Mouse (Mus musculus): ENCODE measurements around the gene Klc1. TPM values are rescaled to one million over a fixed set of nuclear protein-coding genes. Genes with fewer than 3 reads are reported as not detected.

Gene Klc1
- polyA plus RNA-seq, 1 experiment from 2014 or later, result 114 TPM

GRCm38 (mm10) chr12:111855448-111855847 is 96.8 kb downstream of the Klc1 start:
- Histone ChIP-seq H3K36me3 (peaks cover 3% of the 10 kb centered on the region; the same call in 1 of the 2 replicates), H3K9me3 (no peaks in the 10 kb centered on the region), H3K4me3 (replicated peaks) (no peak overlapping the region), H3K9ac (replicated peaks) (no peak overlapping the region), H3K4me2 (no peak overlapping the region), H3K4me1 (replicated peaks) (peaks cover 5% of the 10 kb centered on the region; the same call in 1 of the 2 replicates), H3K27ac (no peak overlapping the region), H3K27me3 (no peaks in the 10 kb centered on the region)
- ATAC-seq (ENCODE audit: insufficient number of reproducible peaks, insufficient read depth, low FRiP score, low TSS enrichment, low read depth), result no peak
- 97% methylated on average over 2 of the region's 2 CpGs for WGBS

Other genes starting within 250 kb of the Klc1 start
- 663 and 718 TPM in 2 replicates for gene Eif5, start 220.8 kb upstream of the Klc1 start, polyA plus RNA-seq (2016; fragmentation: Nextera tagmentation; extraction: Ambion mirVana)
- gene Mark3, start 184.3 kb upstream of the Klc1 start, polyA plus RNA-seq (2016; fragmentation: Nextera tagmentation; extraction: Ambion mirVana), result 65.5 and 70.9 TPM in 2 replicates
- 102 and 112 TPM in 2 replicates for gene Ckb, start 86.5 kb upstream of the Klc1 start, polyA plus RNA-seq (2016; fragmentation: Nextera tagmentation; extraction: Ambion mirVana)
- gene Trmt61a, start 80.7 kb upstream of the Klc1 start, polyA plus RNA-seq (2016; fragmentation: Nextera tagmentation; extraction: Ambion mirVana), result 10.4 and 11.4 TPM in 2 replicates
- 60.5 and 60.9 TPM in 2 replicates for gene Bag5, start 45.6 kb upstream of the Klc1 start, polyA plus RNA-seq (2016; fragmentation: Nextera tagmentation; extraction: Ambion mirVana)
- 59.3 and 63.8 TPM in 2 replicates for gene Apopt1, start 45.6 kb upstream of the Klc1 start, polyA plus RNA-seq (2016; fragmentation: Nextera tagmentation; extraction: Ambion mirVana)
- 8.0 and 10.2 TPM in 2 replicates for gene Xrcc3, start 55.0 kb downstream of the Klc1 start, polyA plus RNA-seq (2016; fragmentation: Nextera tagmentation; extraction: Ambion mirVana)
- gene Zfyve21, start 55.3 kb downstream of the Klc1 start, polyA plus RNA-seq (2016; fragmentation: Nextera tagmentation; extraction: Ambion mirVana), result 86.0 and 88.6 TPM in 2 replicates
- gene Ppp1r13b, start 149.3 kb downstream of the Klc1 start, polyA plus RNA-seq (2016; fragmentation: Nextera tagmentation; extraction: Ambion mirVana), result 11.5 and 13.0 TPM in 2 replicates
- gene Atp5mpl, start 208.1 kb downstream of the Klc1 start, polyA plus RNA-seq (2016; fragmentation: Nextera tagmentation; extraction: Ambion mirVana), result 648 and 683 TPM in 2 replicates
- gene Tdrd9, start 212.7 kb downstream of the Klc1 start, polyA plus RNA-seq (2016; fragmentation: Nextera tagmentation; extraction: Ambion mirVana), result 0.97 and 1.4 TPM in 2 replicates
- not detected in 2 replicates for gene Rd3l, start 222.5 kb downstream of the Klc1 start, polyA plus RNA-seq (2016; fragmentation: Nextera tagmentation; extraction: Ambion mirVana)